Mouse (Mus musculus) heart, postnatal 14 days (tissue): ENCODE measurements at regions not wholly inside any gene's neighbourhood (a gene's known extent, or its start where the extent isn't known, plus 50 kb on each side); places are given as distances from the start of the nearest gene placed in this dataset.
"Not testable (repeated sequence)": the region's sequence is repeated elsewhere in the genome, so short reads cannot be mapped to it uniquely, and the experiment has no call there.

Experiments used
- DNase-seq, 2 experiments: peaks; one replicate each; pipeline ENCODE4 v3.0.0; 2021 to 2022
- intact Hi-C: fragments of 180-260 bp; cut with DNase I; formaldehyde crosslinking; loops from one replicate; pipeline ENCODE4 v1.15.1; 2025

- intact Hi-C loops: no loop called here
- no peak for DNase-seq
Observed at GRCm38 (mm10) chr1:114641215-114641614, 1043.3 kb upstream of the Cntnap5a start.

GRCm38 (mm10) chr1:114641854-114642253 is 1042.7 kb upstream of the Cntnap5a start:
- intact Hi-C loops, DNase-seq: not testable (repeated sequence)

- intact Hi-C loops: no loop called here
- peak; percentile 1 to 3 for DNase-seq
Observed at GRCm38 (mm10) chr1:114673954-114674353, 1010.6 kb upstream of the Cntnap5a start.

GRCm38 (mm10) chr1:114681258-114681657 is 1003.3 kb upstream of the Cntnap5a start:
- intact Hi-C loops: no loop called here
- no peak for DNase-seq

GRCm38 (mm10) chr1:114721142-114721541 is 963.4 kb upstream of the Cntnap5a start:
- intact Hi-C loops: no loop called here
- DNase-seq: no peak

- no peak for DNase-seq
- intact Hi-C loops: no loop called here
Observed at GRCm38 (mm10) chr1:114729167-114729566, 955.4 kb upstream of the Cntnap5a start.
